Mouse (Mus musculus): ENCODE results near the gene Hps5. TPM values are rescaled to one million over a fixed set of nuclear protein-coding genes. Genes with fewer than 3 reads are reported as not detected.
"Not testable (repeated sequence)": the region's sequence is repeated elsewhere in the genome, so short reads cannot be mapped to it uniquely, and the experiment has no call there.

Hps5 gene
- polyA plus RNA-seq, 1 experiment = 3.4 TPM

GRCm38 (mm10) chr7:46762601-46763000, 33.3 kb downstream of the Hps5 start:
- no peak for TF ChIP-seq GATA1 (IDR thresholded peaks at IDR 0.05; ENCODE audit: low read length)

- no peak for TF ChIP-seq GATA1 (IDR thresholded peaks at IDR 0.05; ENCODE audit: low read length)
Measured at GRCm38 (mm10) chr7:46761049-46761795, 34.6 kb downstream of the Hps5 start.

GRCm38 (mm10) chr7:46751490-46751889, 44.4 kb downstream of the Hps5 start, which contains the start of gene Saa2:
Gene Saa2, plus strand, starts transcription at chr7:46751790.
- no peak for TF ChIP-seq GATA1 (IDR thresholded peaks at IDR 0.05; ENCODE audit: low read length)

- TF ChIP-seq GATA1 (IDR thresholded peaks at IDR 0.05; ENCODE audit: low read length) = no peak
Measured at GRCm38 (mm10) chr7:46748459-46748858, 47.4 kb downstream of the Hps5 start.

GRCm38 (mm10) chr7:46746381-46746780, 49.5 kb downstream of the Hps5 start:
- no peak for TF ChIP-seq GATA1 (IDR thresholded peaks at IDR 0.05; ENCODE audit: low read length)

GRCm38 (mm10) chr7:46745816-46746215, 50.0 kb downstream of the Hps5 start:
- TF ChIP-seq GATA1 (IDR thresholded peaks at IDR 0.05; ENCODE audit: low read length) = no peak

- TF ChIP-seq GATA1 (IDR thresholded peaks at IDR 0.05; ENCODE audit: low read length) = not testable (repeated sequence)
Measured at GRCm38 (mm10) chr7:46742880-46743279, 53.0 kb downstream of the Hps5 start, which contains the start of gene Saa1. Gene Saa1, minus strand, starts transcription at chr7:46742980.

GRCm38 (mm10) chr7:46738561-46739460, 57.1 kb downstream of the Hps5 start:
- no peak for TF ChIP-seq GATA1 (IDR thresholded peaks at IDR 0.05; ENCODE audit: low read length)

- TF ChIP-seq GATA1 (IDR thresholded peaks at IDR 0.05; ENCODE audit: low read length) = no peak
Measured at GRCm38 (mm10) chr7:46734983-46735382, 60.9 kb downstream of the Hps5 start.

GRCm38 (mm10) chr7:46732458-46732857, 63.4 kb downstream of the Hps5 start, which contains the start of gene Saa4:
Gene Saa4, minus strand, starts transcription at chr7:46732603.
- no peak for TF ChIP-seq GATA1 (IDR thresholded peaks at IDR 0.05; ENCODE audit: low read length)

GRCm38 (mm10) chr7:46727584-46727983, 68.3 kb downstream of the Hps5 start:
- no peak for TF ChIP-seq GATA1 (IDR thresholded peaks at IDR 0.05; ENCODE audit: low read length)

GRCm38 (mm10) chr7:46724396-46724795, 71.5 kb downstream of the Hps5 start:
- no peak for TF ChIP-seq GATA1 (IDR thresholded peaks at IDR 0.05; ENCODE audit: low read length)

GRCm38 (mm10) chr7:46723849-46724248, 72.0 kb downstream of the Hps5 start:
- no peak for TF ChIP-seq GATA1 (IDR thresholded peaks at IDR 0.05; ENCODE audit: low read length)

GRCm38 (mm10) chr7:46723354-46723753, 72.5 kb downstream of the Hps5 start:
- TF ChIP-seq GATA1 (IDR thresholded peaks at IDR 0.05; ENCODE audit: low read length) = no peak

- TF ChIP-seq GATA1 (IDR thresholded peaks at IDR 0.05; ENCODE audit: low read length) = no peak
Measured at GRCm38 (mm10) chr7:46720460-46720859, 75.4 kb downstream of the Hps5 start.

- no peak for TF ChIP-seq GATA1 (IDR thresholded peaks at IDR 0.05; ENCODE audit: low read length)
Measured at GRCm38 (mm10) chr7:46719526-46719925, 76.3 kb downstream of the Hps5 start.

Data from G1E-ER4 (cell line).